Mouse (Mus musculus) myocyte (in vitro differentiated cells): ENCODE measurements at regions not wholly inside any gene's neighbourhood (a gene's known extent, or its start where the extent isn't known, plus 50 kb on each side); places are given as distances from the start of the nearest gene placed in this dataset.

Source experiments
- H3K27me3 ChIP-seq: one replicate; pipeline ENCODE4 v1.6.1; 2011; ENCODE audit not compliant: control insufficient read depth, insufficient read depth, insufficient read length
- H3K36me3 ChIP-seq: one replicate; pipeline ENCODE4 v1.6.1; 2011; ENCODE audit not compliant: control insufficient read depth, insufficient read depth
- H3K4me2 ChIP-seq: one replicate; pipeline ENCODE4 v1.6.1; 2011; ENCODE audit warnings: low read depth, control low read depth
- H3K4me3 ChIP-seq: one replicate; pipeline ENCODE4 v1.5.1; 2011; ENCODE audit warnings: mild to moderate bottlenecking, control low read depth, moderate library complexity
- H3K79me2 ChIP-seq: one replicate; pipeline ENCODE4 v1.6.1; 2011; ENCODE audit not compliant: control insufficient read depth, insufficient read depth
- H3ac ChIP-seq: one replicate; pipeline ENCODE4 v1.6.1; 2011; ENCODE audit not compliant: control insufficient read depth, insufficient read length
- CEBPB ChIP-seq: IDR thresholded peaks from 2 replicates; pipeline ENCODE4 v1.6.1; 2011; ENCODE audit warnings: mild to moderate bottlenecking, moderate library complexity; ENCODE audit not compliant: poor library complexity, insufficient read depth, severe bottlenecking
- E2F4 ChIP-seq: IDR thresholded peaks from one replicate; pipeline ENCODE4 v1.6.1; 2011; ENCODE audit warnings: mild to moderate bottlenecking, control low read depth, moderate library complexity; ENCODE audit not compliant: insufficient read depth
- MAX ChIP-seq: IDR thresholded peaks from one replicate; pipeline ENCODE4 v1.6.1; 2011; ENCODE audit warnings: low read depth, mild to moderate bottlenecking, control low read depth
- MYOD1 ChIP-seq, 3 experiments: IDR thresholded peaks; one replicate each; pipeline ENCODE4 v1.6.1; 2011; ENCODE audit warnings: control low read depth in 2 of 3, low read depth in 2 of 3, mild to moderate bottlenecking in 2 of 3, moderate library complexity in 1 of 3; ENCODE audit not compliant: insufficient read length in 2 of 3, control insufficient read depth in 1 of 3
- MYOG ChIP-seq, 3 experiments: IDR thresholded peaks; one replicate each; pipeline ENCODE4 v1.6.1; 2011; ENCODE audit warnings: control low read depth in 2 of 3, low read depth in 2 of 3, mild to moderate bottlenecking in 2 of 3; ENCODE audit not compliant: insufficient read length in 2 of 3, control insufficient read depth in 1 of 3, insufficient read depth in 1 of 3
- POLR2A ChIP-seq: IDR thresholded peaks from one replicate; pipeline ENCODE4 v1.6.1; 2011; ENCODE audit warnings: low read depth, mild to moderate bottlenecking, control low read depth, moderate library complexity; ENCODE audit not compliant: insufficient read length
- POLR2AphosphoS2 ChIP-seq: IDR thresholded peaks from one replicate; pipeline ENCODE4 v1.6.1; 2011; ENCODE audit warnings: low read depth, control low read depth; ENCODE audit not compliant: insufficient read length
- REST ChIP-seq: IDR thresholded peaks from one replicate; pipeline ENCODE4 v1.6.1; 2011; ENCODE audit warnings: mild to moderate bottlenecking, control low read depth, moderate library complexity; ENCODE audit not compliant: insufficient read depth, insufficient read length
- SRF ChIP-seq: IDR thresholded peaks from one replicate; pipeline ENCODE4 v1.6.1; 2011; ENCODE audit warnings: low read depth; ENCODE audit not compliant: control insufficient read depth, insufficient read length
- TCF12 ChIP-seq: IDR thresholded peaks from one replicate; pipeline ENCODE4 v1.6.1; 2011; ENCODE audit warnings: mild to moderate bottlenecking, control low read depth; ENCODE audit not compliant: poor library complexity, insufficient read depth, severe bottlenecking
- TCF3 ChIP-seq: IDR thresholded peaks from one replicate; pipeline ENCODE4 v1.6.1; 2011; ENCODE audit warnings: low read depth, control low read depth; ENCODE audit not compliant: insufficient read length
- USF1 ChIP-seq: IDR thresholded peaks from one replicate; pipeline ENCODE4 v1.6.1; 2011; ENCODE audit warnings: low read depth, mild to moderate bottlenecking, control low read depth, moderate library complexity

- Histone ChIP-seq H3K4me3 (no peak overlapping the region), H3K27me3 (no peaks in the 10 kb centered on the region), H3K36me3 (no peaks in the 10 kb centered on the region), H3K79me2 (no peaks in the 10 kb centered on the region), H3ac (no peak overlapping the region), H3K4me2 (no peak overlapping the region)
- TF ChIP-seq USF1 (no peak), POLR2AphosphoS2 (no peak), SRF (no peak), MYOG (IDR thresholded peaks at IDR 0.05; ENCODE audit: control insufficient read depth in 1 of 3, insufficient read depth in 1 of 3, insufficient read length in 2 of 3, low read depth in 2 of 3) (no peak), REST (no peak), E2F4 (no peak), MAX (no peak), CEBPB (no peak), TCF12 (no peak), POLR2A (no peak), MYOD1 (IDR thresholded peaks at IDR 0.05; ENCODE audit: control insufficient read depth in 1 of 3, insufficient read length in 2 of 3, low read depth in 2 of 3) (no peak)
These were observed 193.5 kb upstream of the Klhl29 start for GRCm38 (mm10) chr12:5568941-5569340.

GRCm38 (mm10) chr12:5566231-5566630 is 190.7 kb upstream of the Klhl29 start:
- Histone ChIP-seq H3K27me3 (no peaks in the 10 kb centered on the region), H3K4me3 (no peak overlapping the region), H3K36me3 (no peaks in the 10 kb centered on the region), H3ac (no peak overlapping the region), H3K79me2 (no peaks in the 10 kb centered on the region), H3K4me2 (no peak overlapping the region)
- TF ChIP-seq SRF, result no peak
- TF ChIP-seq POLR2AphosphoS2, result no peak
- TF ChIP-seq MYOD1 (IDR thresholded peaks at IDR 0.05; ENCODE audit: control insufficient read depth in 1 of 3, insufficient read length in 2 of 3, low read depth in 2 of 3), result no peak
- no peak for TF ChIP-seq TCF12
- TF ChIP-seq MYOG (IDR thresholded peaks at IDR 0.05; ENCODE audit: control insufficient read depth in 1 of 3, insufficient read depth in 1 of 3, insufficient read length in 2 of 3, low read depth in 2 of 3), result no peak
- TF ChIP-seq MAX, result no peak
- TF ChIP-seq E2F4, result no peak
- no peak for TF ChIP-seq TCF3
- no peak for TF ChIP-seq CEBPB
- no peak for TF ChIP-seq REST
- TF ChIP-seq USF1, result no peak
- no peak for TF ChIP-seq POLR2A

- TF ChIP-seq MYOD1 (IDR thresholded peaks at IDR 0.05; ENCODE audit: control insufficient read depth in 1 of 3, insufficient read length in 2 of 3, low read depth in 2 of 3), result no peak
- TF ChIP-seq MYOG (IDR thresholded peaks at IDR 0.05; ENCODE audit: control insufficient read depth in 1 of 3, insufficient read depth in 1 of 3, insufficient read length in 2 of 3, low read depth in 2 of 3), result no peak
- no peak for TF ChIP-seq REST
- TF ChIP-seq SRF, result no peak
- Histone ChIP-seq H3K4me2 (no peak overlapping the region), H3ac (no peak overlapping the region), H3K36me3 (no peaks in the 10 kb centered on the region), H3K4me3 (no peak overlapping the region), H3K79me2 (no peaks in the 10 kb centered on the region), H3K27me3 (no peaks in the 10 kb centered on the region)
These were observed 177.1 kb upstream of the Klhl29 start for GRCm38 (mm10) chr12:5552607-5553006.

GRCm38 (mm10) chr12:5551901-5552300 is 176.4 kb upstream of the Klhl29 start:
- Histone ChIP-seq H3K36me3 (no peaks in the 10 kb centered on the region), H3K4me2 (no peak overlapping the region), H3K4me3 (no peak overlapping the region), H3K79me2 (no peaks in the 10 kb centered on the region), H3K27me3 (no peaks in the 10 kb centered on the region), H3ac (no peak overlapping the region)
- TF ChIP-seq E2F4 (no peak), SRF (no peak), CEBPB (no peak), MYOD1 (IDR thresholded peaks at IDR 0.05; ENCODE audit: control insufficient read depth in 1 of 3, insufficient read length in 2 of 3, low read depth in 2 of 3) (no peak), USF1 (no peak), POLR2AphosphoS2 (no peak), MAX (no peak), REST (no peak), POLR2A (no peak), TCF12 (no peak), TCF3 (no peak)

- Histone ChIP-seq H3K4me2 (no peak overlapping the region), H3K27me3 (no peaks in the 10 kb centered on the region), H3K4me3 (no peak overlapping the region), H3K36me3 (no peaks in the 10 kb centered on the region), H3K79me2 (no peaks in the 10 kb centered on the region), H3ac (no peak overlapping the region)
- TF ChIP-seq POLR2AphosphoS2, result no peak
- no peak for TF ChIP-seq TCF3
- TF ChIP-seq E2F4, result no peak
- TF ChIP-seq TCF12, result no peak
- TF ChIP-seq MAX, result no peak
- no peak for TF ChIP-seq MYOD1 (IDR thresholded peaks at IDR 0.05; ENCODE audit: control insufficient read depth in 1 of 3, insufficient read length in 2 of 3, low read depth in 2 of 3)
- TF ChIP-seq CEBPB, result no peak
- TF ChIP-seq POLR2A, result no peak
- no peak for TF ChIP-seq REST
- no peak for TF ChIP-seq SRF
- no peak for TF ChIP-seq USF1
- no peak for TF ChIP-seq MYOG (IDR thresholded peaks at IDR 0.05; ENCODE audit: control insufficient read depth in 1 of 3, insufficient read depth in 1 of 3, insufficient read length in 2 of 3, low read depth in 2 of 3)
These were observed 174.3 kb upstream of the Klhl29 start for GRCm38 (mm10) chr12:5549796-5550195.
